Mouse (Mus musculus): ENCODE data around the gene Acoxl.
A peak's percentile ranks its signal among the peaks of the same experiment; 100 is the strongest.
"Not testable (repeated sequence)": the region's sequence is repeated elsewhere in the genome, so short reads cannot be mapped to it uniquely, and the experiment has no call there.

Gene Acoxl

DNA sequence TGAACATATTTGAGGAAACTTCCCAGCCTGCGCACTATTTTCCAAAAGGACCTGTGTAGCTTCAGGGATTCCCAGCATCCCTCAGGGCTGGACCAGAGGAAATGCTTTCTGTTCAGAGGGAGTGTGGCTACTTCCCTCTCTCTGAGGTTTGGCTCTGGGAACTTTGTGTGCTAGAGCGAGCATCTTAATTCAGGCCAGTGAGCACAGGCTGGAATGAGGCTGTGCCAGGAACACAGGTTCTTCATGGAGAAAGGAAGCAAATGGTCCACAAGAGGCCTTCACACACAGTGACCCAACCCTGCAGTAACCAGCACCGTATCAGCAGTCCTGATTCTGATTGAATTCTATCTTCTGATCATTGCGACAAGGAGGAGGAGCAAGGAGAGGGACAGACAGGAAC lies 238.3 kb downstream of the Acoxl start:
- no peak for DNase-seq (ENCODE audit: low read depth, low spot score)

- peak; percentile 33 for DNase-seq (ENCODE audit: low read depth, low spot score)
Measured at GRCm38 (mm10) chr2:128078859-128079258, 240.2 kb downstream of the Acoxl start.

- DNase-seq (ENCODE audit: low read depth, low spot score) = no peak
Measured at GRCm38 (mm10) chr2:128079316-128079715, 240.6 kb downstream of the Acoxl start.

GRCm38 (mm10) chr2:128083844-128084243 lies 245.2 kb downstream of the Acoxl start:
- DNase-seq (ENCODE audit: low read depth, low spot score) = peak; percentile 34

DNA sequence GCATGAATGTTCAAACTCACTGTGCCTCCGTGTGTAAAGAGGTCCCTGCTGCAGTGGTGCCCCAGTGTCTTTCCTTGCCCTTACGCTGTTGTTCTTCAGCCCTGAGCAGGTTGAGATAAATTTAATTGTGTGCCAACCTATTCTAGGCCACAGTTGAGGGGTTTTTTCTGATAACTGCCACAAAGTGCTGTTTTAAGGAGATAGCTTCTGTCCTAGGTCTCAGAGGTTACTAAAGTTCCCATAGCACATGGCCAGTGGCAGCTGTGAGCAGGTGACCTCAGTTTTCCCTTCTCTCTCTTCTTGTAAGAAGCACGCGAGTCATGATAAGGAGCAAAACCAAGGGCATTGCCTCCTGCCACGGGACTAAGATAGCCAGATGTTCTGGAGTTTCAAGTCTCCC lies 245.9 kb downstream of the Acoxl start:
- DNase-seq (ENCODE audit: low read depth, low spot score) = no peak

DNA sequence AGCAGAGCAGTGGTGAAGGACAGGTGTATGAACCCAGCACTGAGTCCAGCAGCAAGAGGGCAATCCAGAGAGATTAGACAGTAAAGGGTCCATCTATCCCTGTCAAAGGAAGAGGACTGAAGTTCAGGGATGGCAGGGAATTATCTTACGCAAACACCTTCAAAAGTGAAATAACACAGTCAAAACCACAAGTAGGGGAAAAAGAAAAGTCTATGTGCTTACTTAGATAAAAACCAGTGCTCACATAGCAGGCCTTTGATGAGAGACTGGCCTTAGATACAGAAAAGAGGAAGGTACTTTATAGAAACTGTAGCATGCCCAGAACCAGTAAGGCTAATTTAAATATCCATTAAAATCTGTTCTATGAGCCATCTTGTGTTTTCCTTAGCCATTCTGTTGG lies 246.8 kb downstream of the Acoxl start:
- no peak for DNase-seq (ENCODE audit: low read depth, low spot score)

GRCm38 (mm10) chr2:128086301-128086886 lies 247.7 kb downstream of the Acoxl start:
- DNase-seq (ENCODE audit: low read depth, low spot score) = peak; percentile 16

DNA sequence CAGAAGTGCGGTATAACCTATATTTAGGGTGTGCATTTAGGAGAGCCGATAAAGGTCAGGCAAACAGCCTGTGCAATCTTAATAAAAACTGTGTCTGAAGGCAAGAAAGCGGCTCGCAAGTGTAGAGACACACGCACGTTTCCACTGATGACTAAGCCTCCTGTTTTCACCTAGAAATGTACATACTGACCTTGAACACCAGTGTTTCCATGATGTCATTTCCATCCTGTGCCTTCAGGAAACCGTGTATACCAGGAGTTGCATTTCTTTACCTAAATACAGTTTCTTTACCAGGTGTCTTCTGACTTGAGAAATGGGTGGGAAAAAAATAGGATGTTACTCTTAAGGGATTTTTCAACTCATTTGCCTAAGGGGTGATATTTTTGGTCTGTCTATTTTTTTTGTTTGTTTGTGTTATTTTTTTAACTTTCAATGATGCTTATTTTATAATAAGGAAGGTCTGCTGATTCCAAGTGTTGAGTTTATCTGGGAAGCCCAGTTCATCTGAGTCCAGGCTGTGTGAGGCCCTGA lies 248.4 kb downstream of the Acoxl start:
- DNase-seq (ENCODE audit: low read depth, low spot score) = no peak

- no peak for DNase-seq (ENCODE audit: low read depth, low spot score)
Measured at GRCm38 (mm10) chr2:128087798-128088545, 249.3 kb downstream of the Acoxl start.

DNA sequence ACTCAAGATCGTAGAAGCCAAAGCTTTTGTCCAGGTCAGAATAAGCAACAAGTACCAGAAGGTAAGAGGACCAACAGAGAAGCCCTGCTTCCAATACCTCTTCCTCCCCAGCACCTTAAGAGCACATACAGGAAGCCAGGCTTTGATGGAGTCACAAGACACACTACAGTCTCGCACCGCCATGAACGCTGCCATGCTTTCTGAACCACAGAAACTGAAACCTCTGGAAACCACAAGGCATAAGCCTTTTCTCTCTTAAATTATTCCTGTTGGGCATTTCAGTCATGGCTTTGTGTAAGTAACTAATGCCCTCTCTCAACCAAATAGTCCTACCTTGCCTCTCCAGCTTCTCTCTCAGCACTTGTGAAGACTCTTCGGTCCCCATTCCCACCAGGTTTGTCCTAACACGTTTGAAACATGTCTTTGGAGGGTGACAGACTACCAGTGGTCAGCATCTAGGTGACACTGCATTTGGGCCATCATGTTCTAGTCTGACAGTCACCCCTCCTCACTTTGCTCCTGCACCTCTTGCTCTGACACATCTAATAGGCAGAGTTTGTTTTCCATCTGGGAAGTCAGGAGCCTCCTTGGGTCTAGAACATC lies 251.7 kb downstream of the Acoxl start:
- no peak for DNase-seq (ENCODE audit: low read depth, low spot score)

GRCm38 (mm10) chr2:128091431-128092369 lies 253.0 kb downstream of the Acoxl start:
- peak; percentile 54 for DNase-seq (ENCODE audit: low read depth, low spot score)

- DNase-seq (ENCODE audit: low read depth, low spot score) = no peak
Measured at GRCm38 (mm10) chr2:128092451-128092850, 253.8 kb downstream of the Acoxl start.

- DNase-seq (ENCODE audit: low read depth, low spot score) = no peak
Measured at GRCm38 (mm10) chr2:128094196-128094595, 255.5 kb downstream of the Acoxl start.

GRCm38 (mm10) chr2:128094602-128095001 lies 255.9 kb downstream of the Acoxl start:
- DNase-seq (ENCODE audit: low read depth, low spot score) = no peak

GRCm38 (mm10) chr2:128095270-128095669 lies 256.6 kb downstream of the Acoxl start:
- no peak for DNase-seq (ENCODE audit: low read depth, low spot score)

DNA sequence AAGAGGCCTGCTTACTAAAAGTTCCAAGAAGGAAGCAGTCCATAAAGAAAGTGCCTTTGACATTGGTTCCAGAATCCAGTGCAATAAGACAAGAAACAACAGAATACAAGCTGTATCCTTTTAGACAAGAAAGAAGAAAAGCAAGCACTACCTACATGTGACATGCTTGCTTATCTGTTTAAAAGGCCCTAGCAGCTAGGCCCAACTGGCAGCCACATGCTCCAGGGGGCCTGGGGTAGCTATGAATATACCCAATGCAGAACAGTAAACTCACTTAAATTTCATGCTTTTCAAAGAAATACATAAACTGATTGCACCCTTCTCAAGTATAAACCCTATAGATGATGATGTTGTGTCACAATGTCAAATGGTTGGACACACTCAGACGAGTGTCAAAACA lies 257.4 kb downstream of the Acoxl start:
- DNase-seq (ENCODE audit: low read depth, low spot score) = no peak

GRCm38 (mm10) chr2:128098118-128098517 lies 259.4 kb downstream of the Acoxl start:
- DNase-seq (ENCODE audit: low read depth, low spot score) = not testable (repeated sequence)

DNA sequence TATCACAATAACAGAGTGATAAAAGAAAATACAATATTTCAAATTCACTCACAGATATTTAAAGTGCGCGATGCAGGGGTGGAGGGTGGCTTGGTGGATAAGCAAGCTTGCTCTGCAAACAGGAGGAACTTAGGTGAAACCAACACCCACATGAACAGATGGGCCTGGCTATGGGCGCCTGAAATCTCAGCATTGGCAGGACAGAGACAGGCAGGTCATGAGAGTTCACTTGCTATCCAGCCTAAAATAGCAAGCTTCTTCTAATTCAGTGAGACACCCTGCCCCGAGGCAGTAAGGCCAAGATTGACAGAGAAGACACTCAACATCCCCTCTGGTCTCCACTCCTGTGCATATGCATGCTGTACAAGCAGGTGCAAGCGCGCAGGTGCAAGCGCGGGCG lies 263.4 kb downstream of the Acoxl start:
- no peak for DNase-seq (ENCODE audit: low read depth, low spot score)

DNA sequence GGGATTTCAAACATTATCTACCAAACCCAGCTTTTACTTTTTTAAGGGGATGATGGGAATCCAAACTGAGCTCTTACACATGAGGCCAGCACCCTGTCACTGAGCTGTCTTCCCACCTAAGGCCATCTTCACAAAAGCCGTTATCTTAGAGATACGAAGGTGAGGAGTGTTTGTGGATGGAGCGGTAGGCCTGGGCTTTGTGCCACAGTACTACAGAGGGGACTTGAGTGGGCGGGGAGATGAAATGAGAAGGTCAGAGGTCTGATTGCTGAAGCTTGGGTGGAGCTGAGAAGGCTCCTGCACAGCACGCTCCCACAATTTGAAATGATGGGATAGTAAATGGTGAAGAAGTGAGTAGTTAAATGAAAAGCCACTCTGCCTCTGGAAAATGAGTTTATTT lies 266.1 kb downstream of the Acoxl start:
- no peak for DNase-seq (ENCODE audit: low read depth, low spot score)

DNA sequence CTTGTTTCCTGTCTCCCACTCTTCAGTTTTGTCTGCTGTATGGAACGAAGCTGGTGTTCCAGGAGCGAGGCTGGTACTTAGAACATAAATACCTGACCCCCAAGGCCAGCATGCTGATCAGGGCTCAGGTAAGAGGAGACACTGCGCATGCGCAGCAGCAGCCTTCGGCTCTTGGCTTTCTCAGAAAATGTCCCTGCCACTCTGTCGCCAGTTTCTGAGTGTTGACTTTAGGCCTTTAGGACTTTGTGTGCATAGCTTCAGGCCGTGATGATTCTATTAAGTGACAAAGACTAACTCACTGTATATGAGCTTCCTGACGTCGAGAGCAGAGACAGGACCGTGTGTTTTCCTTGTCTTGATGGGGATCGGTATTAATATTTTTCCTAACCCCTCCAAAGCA lies 267.0 kb downstream of the Acoxl start:
- DNase-seq (ENCODE audit: low read depth, low spot score) = no peak

DNA sequence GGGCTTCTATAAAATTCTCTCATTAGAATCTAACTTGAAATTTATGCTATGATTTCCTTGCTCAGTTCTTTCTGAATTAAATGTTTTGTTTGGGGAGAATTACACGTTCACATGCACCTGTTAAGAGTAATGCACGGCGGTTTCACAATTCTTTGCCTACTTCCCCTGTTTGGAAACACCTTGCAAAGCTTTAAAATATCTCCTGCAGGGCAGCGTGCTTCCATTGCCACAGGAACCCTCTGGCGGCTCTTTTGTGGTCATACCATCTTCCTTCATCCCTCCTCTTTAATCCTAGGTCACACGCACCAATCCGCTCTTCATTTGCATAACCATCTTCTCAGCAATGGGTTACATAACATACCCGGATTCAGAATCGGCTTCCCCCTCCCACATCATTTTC lies 272.9 kb downstream of the Acoxl start:
- DNase-seq (ENCODE audit: low read depth, low spot score) = no peak

- DNase-seq (ENCODE audit: low read depth, low spot score) = no peak
Measured at GRCm38 (mm10) chr2:128114621-128115020, 275.9 kb downstream of the Acoxl start.

Data from mesoderm, embryonic 11.5 days (tissue).